ENCODE assay signal across 8 mouse cellular contexts in genomic region chrX:111895084-111895779, GRCm38 (mm10). TPM values are rescaled to one million over a fixed set of nuclear protein-coding genes. Genes with fewer than 3 reads are reported as not detected.
DNase-seq lines count a peak whose midpoint lies in the region; ATAC-seq and TF ChIP-seq lines count a peak whose summit lies in the region.
"Had no signal": no experiment of that assay in that cellular context is flagged by ENCODE, and none has a peak within 500 bp of the region (broad histone marks: within the 10 kb centered on the region; RNA-seq: fewer than 3 reads in every experiment).

No protein-coding gene starts in this region.

- WGBS in embryonic facial prominence, embryonic 15.5 days = 24% methylated on average over 43 of the region's 70 CpGs
- 25% methylated on average over 65 of the region's 70 CpGs for WGBS in intestine, postnatal 0 days
- WGBS in neural tube, embryonic 13.5 days = 19% methylated on average over 33 of the region's 70 CpGs

- H3K27ac ChIP-seq in left cerebral cortex, adult 2 months = no peak overlapping the region
- no peak overlapping the region for H3K27ac ChIP-seq in embryonic facial prominence, embryonic 15.5 days (replicated peaks)
- no peak overlapping the region for H3K27ac ChIP-seq in intestine, postnatal 0 days (ENCODE audit: low read depth, low read length)
- H3K27ac ChIP-seq in neural tube, embryonic 13.5 days (replicated peaks) = no peak overlapping the region

- H3K27me3 ChIP-seq in embryonic facial prominence, embryonic 15.5 days = peaks cover 6% of the 10 kb centered on the region; the same call in 1 of the 2 replicates
- H3K27me3 ChIP-seq in intestine, postnatal 0 days (replicated peaks; ENCODE audit: control insufficient read depth, insufficient read depth, low read length) = no peaks in the 10 kb centered on the region
- no peaks in the 10 kb centered on the region for H3K27me3 ChIP-seq in neural tube, embryonic 13.5 days

- intact Hi-C loops in left cerebral cortex, adult 2 months (cut with DNase I) = no loop called here
- intact Hi-C loops in left cerebral cortex, postnatal 36 days (cut with DNase I) = no loop called here

- DNase-seq in left cerebral cortex, adult 2 months (ENCODE audit: extremely low spot score in 1 of 2, low spot score in 2 of 2) = no peak
- DNase-seq in left cerebral cortex, postnatal 36 days (ENCODE audit: low spot score in 2 of 2) = no peak
- no peak for DNase-seq in layer of hippocampus, adult 11-12 months (ENCODE audit: low spot score)
- no peak for DNase-seq in gastrocnemius, postnatal 25 days

- no peaks in the 10 kb centered on the region for H3K9me3 ChIP-seq in embryonic facial prominence, embryonic 15.5 days (replicated peaks)
- no peaks in the 10 kb centered on the region for H3K9me3 ChIP-seq in intestine, postnatal 0 days (ENCODE audit: control insufficient read depth)
- H3K9me3 ChIP-seq in neural tube, embryonic 13.5 days = no peaks in the 10 kb centered on the region

- no peak for ATAC-seq in embryonic facial prominence, embryonic 15.5 days (ENCODE audit: insufficient number of reproducible peaks, low FRiP score, low TSS enrichment, low read depth)
- ATAC-seq in intestine, postnatal 0 days = no peak
- ATAC-seq in neural tube, embryonic 13.5 days (ENCODE audit: low read depth) = peak; percentile 56

- H3K4me1 ChIP-seq in embryonic facial prominence, embryonic 15.5 days = no peaks in the 10 kb centered on the region
- no peaks in the 10 kb centered on the region for H3K4me1 ChIP-seq in intestine, postnatal 0 days (replicated peaks; ENCODE audit: control insufficient read depth, insufficient read depth, low read length)
- H3K4me1 ChIP-seq in neural tube, embryonic 13.5 days (replicated peaks) = no peaks in the 10 kb centered on the region

- H3K36me3 ChIP-seq in embryonic facial prominence, embryonic 15.5 days = no peaks in the 10 kb centered on the region
- H3K36me3 ChIP-seq in intestine, postnatal 0 days (ENCODE audit: control insufficient read depth, insufficient read depth) = no peaks in the 10 kb centered on the region
- H3K36me3 ChIP-seq in neural tube, embryonic 13.5 days = no peaks in the 10 kb centered on the region

- TF ChIP-seq CTCF in left cerebral cortex, adult 2 months (IDR thresholded peaks at IDR 0.05) = no peak
- no peak for TF ChIP-seq CTCF in intestine, postnatal 0 days (IDR thresholded peaks at IDR 0.05; ENCODE audit: low read depth)

- no peak overlapping the region for H3K9ac ChIP-seq in embryonic facial prominence, embryonic 15.5 days
- H3K9ac ChIP-seq in intestine, postnatal 0 days (ENCODE audit: low read depth, low read length) = no peak overlapping the region
- H3K9ac ChIP-seq in neural tube, embryonic 13.5 days = peak overlapping the region; percentile 34

- H3K4me2 ChIP-seq in embryonic facial prominence, embryonic 15.5 days (replicated peaks) = peak overlapping the region; percentile 69
- peak overlapping the region; percentile 65 for H3K4me2 ChIP-seq in intestine, postnatal 0 days (replicated peaks; ENCODE audit: low read depth)
- peak overlapping the region; percentile 68 for H3K4me2 ChIP-seq in neural tube, embryonic 13.5 days

- H3K4me3 ChIP-seq in left cerebral cortex, adult 2 months = peak overlapping the region; percentile 21
- peak overlapping the region; percentile 44 for H3K4me3 ChIP-seq in embryonic facial prominence, embryonic 15.5 days (replicated peaks)
- peak overlapping the region; percentile 40 for H3K4me3 ChIP-seq in intestine, postnatal 0 days (ENCODE audit: low read depth, low read length)
- H3K4me3 ChIP-seq in neural tube, embryonic 13.5 days = peak overlapping the region; percentile 50

RNA-seq across cellular contexts. Expression of gene Gm45194, which starts 4.0 kb away (rescaled TPM):
- not detected for total RNA-seq in left cerebral cortex, adult 2 months (2021)
- total RNA-seq in left cerebral cortex, postnatal 36 days (2021) = not detected
- 1.2 and 1.3 TPM in 2 replicates for polyA plus RNA-seq in embryonic facial prominence, embryonic 15.5 days (2015; fragmentation: Nextera tagmentation; extraction: Ambion mirVana)
- polyA plus RNA-seq in intestine, postnatal 0 days (2015; fragmentation: Nextera tagmentation; extraction: Ambion mirVana) = not detected in 2 replicates
- polyA plus RNA-seq in neural tube, embryonic 13.5 days (2015; fragmentation: Nextera tagmentation; extraction: Ambion mirVana) = 0.64 and 1.0 TPM in 2 replicates
- not detected for total RNA-seq in gastrocnemius, postnatal 25 days (2021)
- total RNA-seq: neutrophil, adult 5-6 weeks had no signal
